In the genomic region with DNA sequence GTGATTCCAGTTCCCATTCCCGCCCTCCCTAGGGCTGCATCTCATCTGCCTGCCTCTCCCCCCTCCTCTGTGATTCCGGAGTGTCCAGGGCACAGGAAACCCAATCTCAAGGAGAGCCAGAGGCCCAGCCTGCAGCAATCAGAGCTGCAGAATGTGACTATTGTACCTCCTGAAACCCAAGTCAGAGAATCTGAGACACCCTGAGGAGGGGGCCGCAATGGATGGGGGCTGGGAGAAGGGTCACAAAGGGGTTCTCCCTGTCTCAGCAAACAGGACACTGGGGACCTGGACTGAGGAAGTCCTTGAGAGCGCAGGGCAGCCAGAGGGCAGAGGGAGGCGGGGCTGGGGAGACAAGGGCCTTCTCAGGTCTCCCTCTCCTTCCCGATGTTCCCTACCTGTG, we compare ENCODE assay signal across 8 mouse cellular contexts. TPM values are rescaled to one million over a fixed set of nuclear protein-coding genes. Genes with fewer than 3 reads are reported as not detected.
DNase-seq lines count a peak whose midpoint lies in the region; ATAC-seq and TF ChIP-seq lines count a peak whose summit lies in the region.

No protein-coding gene starts in this region.

- 0 out of 2 replicates have a peak overlapping the region, but pooled peaks have one; percentile 11 for H3K9ac ChIP-seq in forebrain, postnatal 0 days
- no peak overlapping the region for H3K9ac ChIP-seq in lung, embryonic 15.5 days

- DNase-seq in cerebellum, adult 2 months: no peak
- no peak for DNase-seq in cerebellum, postnatal 4 days (ENCODE audit: low spot score in 2 of 2)
- DNase-seq in kidney, postnatal 10 days: peak; percentile 58
- DNase-seq in kidney, adult 18-20 months: no peak
- peak; percentile 10 for DNase-seq in forebrain, postnatal 0 days
- DNase-seq in right cerebral cortex, postnatal 14 days: no peak
- DNase-seq in layer of hippocampus, adult 9-10 months (ENCODE audit: low spot score): no peak

- H3K27me3 ChIP-seq in cerebellum, adult 2 months (ENCODE audit: control insufficient read depth, insufficient read depth, low read length): no peaks in the 10 kb centered on the region
- H3K27me3 ChIP-seq in forebrain, postnatal 0 days (ENCODE audit: insufficient read depth, low read length): no peaks in the 10 kb centered on the region
- H3K27me3 ChIP-seq in lung, embryonic 15.5 days: no peaks in the 10 kb centered on the region

- no peak overlapping the region for H3K4me3 ChIP-seq in cerebellum, adult 2 months (replicated peaks; ENCODE audit: insufficient read depth, low read depth, low read length)
- no peak overlapping the region for H3K4me3 ChIP-seq in forebrain, postnatal 0 days (ENCODE audit: low read depth, low read length)
- H3K4me3 ChIP-seq in lung, embryonic 15.5 days: no peak overlapping the region

- no peak for ATAC-seq in forebrain, postnatal 0 days
- ATAC-seq in lung, embryonic 15.5 days (ENCODE audit: borderline replicate concordance, extremely low read depth, low FRiP score, low TSS enrichment): no peak

- H3K4me2 ChIP-seq in forebrain, postnatal 0 days (ENCODE audit: low read depth): no peak overlapping the region
- H3K4me2 ChIP-seq in lung, embryonic 15.5 days: no peak overlapping the region

- H3K4me1 ChIP-seq in cerebellum, adult 2 months (ENCODE audit: control insufficient read depth, insufficient read depth, low read length): peaks cover 87% of the 10 kb centered on the region
- H3K4me1 ChIP-seq in forebrain, postnatal 0 days (ENCODE audit: insufficient read depth): peaks cover 29% of the 10 kb centered on the region
- H3K4me1 ChIP-seq in lung, embryonic 15.5 days: peaks cover 80% of the 10 kb centered on the region

- WGBS in cerebellum, adult 2 months: 41% methylated on average over 6 of the region's 6 CpGs
- 53% methylated on average over 6 of the region's 6 CpGs for WGBS in forebrain, postnatal 0 days
- 35% methylated on average over 6 of the region's 6 CpGs for WGBS in lung, embryonic 15.5 days

- no peak for TF ChIP-seq CTCF in cerebellum, adult 2 months (IDR thresholded peaks at IDR 0.05; ENCODE audit: borderline replicate concordance, insufficient read depth, low read depth, low read length)
- no peak for TF ChIP-seq CTCF in forebrain, postnatal 0 days (IDR thresholded peaks at IDR 0.05; ENCODE audit: low read depth)

- H3K9me3 ChIP-seq in forebrain, postnatal 0 days (ENCODE audit: low read length): no peaks in the 10 kb centered on the region
- H3K9me3 ChIP-seq in lung, embryonic 15.5 days: no peaks in the 10 kb centered on the region

- peaks cover 3% of the 10 kb centered on the region; the same call in 1 of the 2 replicates for H3K36me3 ChIP-seq in forebrain, postnatal 0 days (ENCODE audit: insufficient read depth)
- H3K36me3 ChIP-seq in lung, embryonic 15.5 days: no peaks in the 10 kb centered on the region

- no peak for TF ChIP-seq POLR2A in cerebellum, adult 2 months (IDR thresholded peaks at IDR 0.05; ENCODE audit: borderline replicate concordance, insufficient read depth, low read length)

- H3K27ac ChIP-seq in cerebellum, adult 2 months (ENCODE audit: insufficient read depth, low read length): peak overlapping the region; percentile 54
- H3K27ac ChIP-seq in forebrain, postnatal 0 days (ENCODE audit: low read depth, low read length): peak overlapping the region; percentile 47
- peak overlapping the region; percentile 76 for H3K27ac ChIP-seq in lung, embryonic 15.5 days

RNA-seq across cellular contexts. Expression of gene G430095P16Rik, which starts 10.2 kb away (rescaled TPM):
- 0.27 and 0.33 TPM in 2 replicates for polyA plus RNA-seq in cerebellum, adult 2 months (2012; rRNA removed)
- not detected in 2 replicates for total RNA-seq in forebrain, postnatal 0 days (2014; rRNA removed)
- 0.56 and 1.0 TPM in 2 replicates for polyA plus RNA-seq in forebrain, postnatal 0 days (2015; fragmentation: Nextera tagmentation; extraction: Ambion mirVana)
- 3.4 and 4.4 TPM in 2 replicates for polyA plus RNA-seq in lung, embryonic 15.5 days (2015; fragmentation: Nextera tagmentation; extraction: Ambion mirVana)

RNA-seq across cellular contexts. Expression of gene Lyl1, which starts 31.7 kb away (rescaled TPM):
- polyA plus RNA-seq in cerebellum, adult 2 months (2012; rRNA removed): 1.7 TPM in 2 replicates
- 2.2 and 2.7 TPM in 2 replicates for total RNA-seq in forebrain, postnatal 0 days (2014; rRNA removed)
- 2.4 and 2.5 TPM in 2 replicates for polyA plus RNA-seq in forebrain, postnatal 0 days (2015; fragmentation: Nextera tagmentation; extraction: Ambion mirVana)
- 11.9 and 12.1 TPM in 2 replicates for polyA plus RNA-seq in lung, embryonic 15.5 days (2015; fragmentation: Nextera tagmentation; extraction: Ambion mirVana)

RNA-seq across cellular contexts. Expression of gene Nacc1, which starts 45.3 kb away (rescaled TPM):
- 91.0 and 93.9 TPM in 2 replicates for polyA plus RNA-seq in cerebellum, adult 2 months (2012; rRNA removed)
- 65.9 and 78.2 TPM in 2 replicates for total RNA-seq in forebrain, postnatal 0 days (2014; rRNA removed)
- polyA plus RNA-seq in forebrain, postnatal 0 days (2015; fragmentation: Nextera tagmentation; extraction: Ambion mirVana): 14.6 and 14.7 TPM in 2 replicates
- 20.2 and 21.6 TPM in 2 replicates for polyA plus RNA-seq in lung, embryonic 15.5 days (2015; fragmentation: Nextera tagmentation; extraction: Ambion mirVana)

RNA-seq across cellular contexts. Expression of gene Trmt1, which starts 46.9 kb away (rescaled TPM):
- 144 and 148 TPM in 2 replicates for polyA plus RNA-seq in cerebellum, adult 2 months (2012; rRNA removed)
- total RNA-seq in forebrain, postnatal 0 days (2014; rRNA removed): 89.5 and 94.8 TPM in 2 replicates
- 59.8 and 67.5 TPM in 2 replicates for polyA plus RNA-seq in forebrain, postnatal 0 days (2015; fragmentation: Nextera tagmentation; extraction: Ambion mirVana)
- 57.5 and 58.4 TPM in 2 replicates for polyA plus RNA-seq in lung, embryonic 15.5 days (2015; fragmentation: Nextera tagmentation; extraction: Ambion mirVana)

Comparison
In these comparisons a context has a peak if more than half of its experiments do, and no peak if none do; other contexts are left out.
1. DNase-seq: peak in kidney, postnatal 10 days (single experiment) and forebrain, postnatal 0 days (single experiment); none in cerebellum, adult 2 months (0 of 2), cerebellum, postnatal 4 days (0 of 2), kidney, adult 18-20 months (single experiment), right cerebral cortex, postnatal 14 days (single experiment) and layer of hippocampus, adult 9-10 months (single experiment).
2. Peak in every context shown above with its lines, with median percentiles within 50 percentile points of each other: H3K27ac ChIP-seq.